Mouse (Mus musculus) C2C12 (cell line): ENCODE results near the gene Wfdc21.

Experiments
- CTCF ChIP-seq: IDR thresholded peaks from one replicate; pipeline ENCODE4 v1.5.1; 2011; ENCODE audit not compliant: control insufficient read depth, insufficient read depth, insufficient read length
- MAX ChIP-seq: IDR thresholded peaks from one replicate; pipeline ENCODE4 v1.6.1; 2011; ENCODE audit warnings: mild to moderate bottlenecking, control low read depth

- TF ChIP-seq CTCF (no peak), MAX (no peak)
Observed at GRCm38 (mm10) chr11:83743525-83743924, 3.2 kb upstream of the Wfdc21 start.
